Mouse (Mus musculus): ENCODE results near the gene Rpl12. TPM values are rescaled to one million over a fixed set of nuclear protein-coding genes. Genes with fewer than 3 reads are reported as not detected.

The Rpl12 gene
- total RNA-seq, 2 experiments from 2014 or later = 156 to 177 TPM

DNA sequence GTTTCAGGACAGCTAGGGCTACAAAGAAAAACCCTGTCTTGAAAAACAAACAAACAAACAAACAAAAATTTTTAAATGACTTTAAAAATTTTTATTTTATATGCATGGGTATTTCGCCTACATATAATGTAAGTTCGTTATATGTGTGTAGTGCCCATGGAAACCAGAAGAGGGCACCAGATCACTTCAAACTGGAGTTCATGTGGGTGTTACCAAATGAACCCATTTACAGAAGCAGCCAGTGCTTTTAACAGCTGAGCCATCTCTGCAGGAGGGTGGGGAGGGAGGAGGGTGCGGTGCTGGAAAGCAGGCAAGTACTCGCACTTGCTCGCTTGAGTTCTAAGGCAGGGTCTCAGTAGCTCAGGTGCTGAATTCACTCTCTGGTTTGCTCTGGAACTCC, 21.9 kb upstream of the Rpl12 start:
- DNase-seq = no peak

DNA sequence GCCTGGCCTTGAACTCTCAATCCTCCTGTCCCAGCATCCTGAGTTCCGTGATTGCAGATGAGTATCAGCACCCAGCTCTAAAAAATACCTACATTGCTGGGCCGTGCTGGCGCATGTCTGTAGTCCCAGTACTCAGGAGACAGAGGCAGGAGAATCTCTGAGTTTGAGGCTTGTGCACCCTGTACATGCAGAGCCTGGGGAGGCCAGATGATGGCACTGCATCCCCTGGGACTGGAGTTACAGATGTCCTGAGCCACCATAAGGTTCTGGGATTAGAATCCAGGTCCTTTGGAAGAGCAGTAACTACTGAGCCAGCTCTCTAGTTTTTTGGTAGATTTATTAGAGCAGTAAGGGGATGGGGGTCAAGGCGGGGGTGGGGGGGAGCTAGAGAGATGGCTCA, 20.9 kb upstream of the Rpl12 start:
- DNase-seq = no peak

DNA sequence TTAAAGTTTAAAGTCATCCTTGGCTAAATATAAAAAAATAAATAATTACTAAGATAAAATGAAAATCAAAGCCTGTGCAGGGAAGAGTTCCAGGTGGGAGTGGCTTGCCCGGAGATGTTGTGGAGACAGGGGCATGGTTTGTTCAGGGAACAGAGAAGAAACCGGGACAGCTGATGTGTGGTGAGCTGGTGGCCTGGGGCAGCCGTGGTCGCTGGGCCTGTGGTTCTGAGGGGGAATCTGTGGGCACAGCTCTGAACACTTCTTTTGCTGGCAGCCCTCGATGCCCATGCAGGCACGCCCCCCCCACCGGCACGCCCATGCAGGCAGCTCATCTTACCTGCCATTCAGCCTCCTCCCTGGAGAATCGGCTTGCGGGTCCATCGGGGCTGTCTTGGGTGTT, 13.9 kb upstream of the Rpl12 start:
- DNase-seq = no peak

DNA sequence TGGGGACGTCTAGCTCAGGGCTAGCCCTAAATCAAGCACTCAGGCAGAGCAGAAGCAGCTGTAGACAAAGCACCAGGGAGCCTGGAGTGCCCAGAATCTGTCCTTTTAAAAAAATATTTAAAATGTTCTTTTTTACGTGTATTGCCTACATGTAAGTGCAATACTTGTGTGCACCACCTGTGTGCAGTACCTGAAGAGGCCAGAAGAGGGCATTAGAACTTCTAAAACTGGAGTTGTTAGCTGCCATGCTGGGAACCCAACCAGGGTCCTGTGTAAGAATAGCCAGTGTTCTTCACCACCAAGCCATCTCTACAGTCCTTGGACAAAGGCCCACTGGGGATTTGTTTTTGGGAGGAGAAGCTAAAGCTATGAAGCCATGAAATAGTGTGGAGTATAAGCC, 6.8 kb upstream of the Rpl12 start:
- DNase-seq = no peak

DNA sequence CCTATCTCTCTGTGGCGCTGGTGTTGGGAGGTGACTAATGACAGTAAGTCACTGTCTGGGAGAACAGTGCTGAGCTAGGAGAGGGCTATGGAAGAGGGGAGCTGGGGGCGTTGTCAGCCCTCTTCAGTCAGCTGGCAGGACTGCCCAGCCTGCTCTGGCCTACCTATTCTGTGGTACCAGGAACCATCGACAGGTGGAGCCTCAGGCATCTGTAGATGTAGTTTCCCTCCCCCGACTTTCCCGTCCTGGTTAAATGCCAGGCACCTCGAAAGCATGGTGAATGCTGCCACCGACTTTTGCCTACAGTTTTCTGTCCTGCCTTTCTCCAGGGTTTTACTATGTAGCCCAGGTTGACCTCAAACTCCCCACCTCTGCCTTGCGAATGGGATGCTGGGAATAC, 4.0 kb upstream of the Rpl12 start:
- no peak for DNase-seq

DNA sequence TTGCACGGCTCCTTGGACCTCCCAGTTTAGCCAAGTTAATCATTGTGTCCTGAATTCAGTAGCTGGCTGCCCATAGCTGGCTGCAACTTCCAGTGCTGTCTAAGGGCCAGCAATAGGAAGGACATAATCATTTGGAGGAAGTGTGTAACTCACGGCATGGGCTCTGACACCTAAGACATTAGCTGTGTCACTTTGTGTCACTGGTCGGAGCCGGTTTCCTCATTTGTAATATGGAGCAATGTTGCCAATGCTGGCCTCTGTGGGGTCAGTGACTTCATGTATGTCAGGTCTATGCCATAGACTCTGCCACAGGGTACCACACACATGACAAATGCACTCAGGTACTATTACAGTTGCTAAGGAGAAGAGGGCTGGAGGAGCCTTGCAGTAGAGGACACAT, 1.1 kb upstream of the Rpl12 start:
- DNase-seq = no peak

DNA sequence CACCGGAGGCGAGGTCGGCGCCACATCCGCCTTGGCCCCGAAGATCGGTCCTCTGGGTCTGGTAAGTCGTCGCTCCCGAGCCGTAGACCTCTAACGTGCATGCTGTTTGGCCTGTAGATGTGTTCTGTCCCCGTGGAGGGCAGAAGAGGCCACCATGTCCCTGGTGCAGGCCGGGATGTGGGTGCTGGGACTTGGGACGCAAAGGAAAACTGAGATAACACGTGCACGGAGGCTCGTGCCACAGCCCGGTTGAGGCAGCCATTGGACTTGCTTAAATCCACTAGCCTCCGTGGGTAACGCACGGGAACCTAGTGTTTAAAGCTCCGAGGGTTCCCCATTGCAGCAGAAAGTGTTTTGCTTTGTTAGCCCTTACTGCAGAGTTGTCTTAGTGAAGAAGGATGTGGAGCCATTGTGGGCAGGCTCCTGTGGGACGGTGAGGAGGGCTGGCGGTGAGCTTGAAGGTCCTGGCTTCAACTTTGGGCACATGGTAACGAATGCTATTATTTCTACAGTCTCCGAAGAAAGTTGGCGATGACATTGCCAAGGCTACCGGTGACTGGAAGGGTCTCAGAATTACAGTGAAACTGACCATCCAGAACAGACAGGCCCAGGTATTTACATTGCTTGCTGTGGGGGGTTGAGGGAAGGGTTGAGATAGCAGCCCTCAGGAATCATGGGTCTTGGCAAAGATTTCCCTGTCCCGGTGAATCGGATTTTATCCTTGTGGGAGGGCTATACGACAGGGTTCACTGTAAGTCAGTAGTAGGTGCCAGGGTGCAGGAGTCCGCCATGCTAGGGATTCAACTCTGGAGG, 909 bp downstream of the Rpl12 start:
- no peak for DNase-seq

DNA sequence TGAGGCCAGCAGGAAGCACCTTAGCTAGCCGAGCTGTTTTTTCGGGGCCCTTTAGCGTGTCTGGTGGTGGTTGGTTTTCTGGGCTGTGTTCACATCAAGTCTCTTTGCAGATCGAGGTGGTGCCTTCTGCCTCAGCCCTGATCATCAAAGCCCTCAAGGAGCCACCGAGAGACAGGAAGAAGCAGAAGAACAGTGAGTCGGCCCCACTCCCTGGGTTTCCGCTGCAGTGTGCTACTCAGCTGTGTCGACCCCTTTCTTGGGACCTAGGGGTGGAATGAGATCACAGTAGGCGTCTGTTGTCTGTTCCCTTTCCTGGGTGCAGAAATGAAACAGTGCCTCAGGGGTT, 1.5 kb downstream of the Rpl12 start:
- no peak for DNase-seq

DNA sequence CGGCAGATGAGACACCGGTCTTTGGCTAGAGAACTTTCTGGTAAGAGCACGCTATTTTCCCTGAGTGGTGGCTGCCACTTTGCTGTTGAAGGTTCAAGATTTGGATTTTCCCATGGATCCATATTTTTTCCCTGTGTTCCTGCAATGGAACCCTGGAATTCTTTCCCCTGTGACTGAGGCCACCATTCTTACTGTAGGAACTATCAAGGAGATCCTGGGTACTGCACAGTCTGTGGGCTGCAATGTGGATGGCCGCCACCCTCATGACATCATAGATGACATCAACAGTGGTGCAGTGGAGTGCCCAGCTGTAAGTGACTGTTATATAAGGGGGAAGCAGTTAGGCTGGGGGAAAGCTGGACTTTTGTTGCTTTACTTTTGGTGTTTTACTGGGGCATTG, 2.2 kb downstream of the Rpl12 start:
- no peak for DNase-seq

DNA sequence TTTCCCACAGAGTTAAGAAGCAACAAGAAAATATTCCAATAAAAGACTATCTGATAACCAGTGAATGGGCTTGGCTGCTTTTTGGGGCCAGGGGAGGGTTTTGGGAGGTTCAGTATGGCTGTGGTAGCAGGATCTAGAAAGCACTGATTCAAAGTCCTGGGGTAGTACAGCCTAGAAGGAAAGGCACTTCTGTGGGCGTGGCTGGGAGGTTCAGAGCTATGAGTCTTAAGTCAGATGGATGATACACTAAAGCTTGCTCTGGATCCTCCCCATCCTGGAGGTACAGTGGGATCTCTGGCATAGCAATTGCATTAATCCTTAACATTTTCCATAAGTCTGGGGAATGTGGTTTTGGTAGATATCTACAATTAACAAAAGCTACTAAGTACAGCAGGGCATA, 2.6 kb downstream of the Rpl12 start:
- no peak for DNase-seq

DNA sequence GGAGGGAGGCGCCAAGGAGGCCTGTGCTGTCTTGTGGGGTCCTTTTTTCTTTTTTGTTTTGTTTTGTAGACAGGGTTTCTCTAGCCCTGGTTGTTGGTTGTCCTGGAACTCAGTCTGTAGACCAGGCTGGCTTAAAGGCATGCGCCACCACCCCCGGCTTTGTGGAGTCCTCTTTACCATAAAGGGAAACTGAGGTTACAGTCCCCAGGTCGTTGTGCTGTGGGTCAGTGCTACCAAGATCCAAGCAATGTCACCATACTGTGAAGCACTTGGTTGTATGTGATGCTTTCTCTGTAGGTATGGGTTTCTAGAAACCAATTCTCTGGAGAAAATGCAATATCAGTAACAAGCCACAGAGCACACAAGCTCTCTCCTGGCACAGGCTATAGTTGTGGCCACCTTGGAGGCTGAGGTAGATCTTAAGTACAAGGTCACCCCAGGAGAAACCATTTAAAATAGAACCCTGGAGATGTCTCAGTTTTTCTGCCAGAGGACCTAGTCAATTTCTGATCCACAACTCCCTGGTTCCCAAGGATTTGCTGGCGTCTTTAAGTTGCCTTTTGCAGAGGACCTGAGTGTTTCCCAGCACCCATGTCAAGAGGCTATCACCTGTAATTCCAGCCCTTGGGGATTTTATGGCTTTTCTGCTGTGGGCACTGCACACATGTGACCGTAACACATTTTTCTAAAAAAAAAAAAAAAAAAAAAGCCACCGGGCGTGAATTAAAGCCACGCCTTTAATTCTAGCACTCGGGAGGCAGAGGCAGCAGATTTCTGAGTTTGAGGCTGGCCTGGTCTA, 3.5 kb downstream of the Rpl12 start:
- no peak for DNase-seq

DNA sequence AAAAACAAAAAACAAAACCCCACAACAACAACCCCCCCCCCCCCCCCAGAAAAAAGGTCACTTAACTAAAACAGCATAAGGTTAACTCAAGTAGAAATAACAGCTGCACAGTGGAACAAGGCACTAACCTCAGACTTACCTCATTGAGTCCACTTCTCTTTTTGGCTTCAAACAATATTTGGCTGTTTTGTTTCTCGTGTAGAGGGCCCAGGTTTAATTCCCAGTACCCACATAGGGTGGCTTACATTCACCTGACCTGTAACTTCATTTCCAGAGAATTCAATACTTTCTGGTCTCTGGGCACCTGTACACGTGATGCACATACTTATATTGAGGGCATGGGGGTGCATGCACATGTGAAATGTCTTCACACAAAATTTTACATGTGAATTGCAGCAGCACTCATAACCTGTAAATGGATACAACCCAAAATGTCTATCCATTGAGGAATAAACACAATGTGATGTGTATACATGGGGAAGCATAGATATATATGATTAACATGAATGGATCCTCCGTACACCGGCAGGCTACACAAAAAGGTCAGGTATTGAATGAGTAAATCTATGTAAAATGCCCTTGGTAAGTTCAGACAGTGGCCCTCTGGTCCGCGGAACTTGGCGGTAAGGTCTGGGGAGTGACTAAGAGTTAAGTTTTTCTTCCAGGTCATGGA, 4.3 kb downstream of the Rpl12 start:
- no peak for DNase-seq

DNA sequence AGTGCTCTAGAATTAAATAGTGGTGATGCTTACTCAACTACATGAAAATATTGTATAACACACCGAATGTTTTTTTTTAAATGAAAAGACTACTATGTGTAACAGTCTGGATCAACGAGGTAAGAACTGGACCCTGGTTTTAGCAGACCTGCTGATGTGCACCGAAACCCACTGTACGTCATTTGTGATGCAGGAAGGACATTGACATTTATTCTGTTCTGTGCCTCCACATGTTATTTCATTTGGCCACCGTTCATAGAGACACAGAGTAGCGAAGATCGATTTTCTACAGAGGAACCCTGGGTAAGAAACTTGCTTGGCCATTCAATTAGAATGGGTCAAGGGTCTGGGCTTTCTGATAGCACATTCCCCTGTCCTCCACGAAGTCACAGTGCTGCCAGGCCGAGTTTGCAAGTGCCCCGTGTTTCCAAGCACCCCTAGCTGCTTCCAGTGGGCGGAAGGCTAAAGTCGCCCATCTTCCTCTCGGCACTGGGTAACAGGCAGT, 4.9 kb downstream of the Rpl12 start:
- no peak for DNase-seq

DNA sequence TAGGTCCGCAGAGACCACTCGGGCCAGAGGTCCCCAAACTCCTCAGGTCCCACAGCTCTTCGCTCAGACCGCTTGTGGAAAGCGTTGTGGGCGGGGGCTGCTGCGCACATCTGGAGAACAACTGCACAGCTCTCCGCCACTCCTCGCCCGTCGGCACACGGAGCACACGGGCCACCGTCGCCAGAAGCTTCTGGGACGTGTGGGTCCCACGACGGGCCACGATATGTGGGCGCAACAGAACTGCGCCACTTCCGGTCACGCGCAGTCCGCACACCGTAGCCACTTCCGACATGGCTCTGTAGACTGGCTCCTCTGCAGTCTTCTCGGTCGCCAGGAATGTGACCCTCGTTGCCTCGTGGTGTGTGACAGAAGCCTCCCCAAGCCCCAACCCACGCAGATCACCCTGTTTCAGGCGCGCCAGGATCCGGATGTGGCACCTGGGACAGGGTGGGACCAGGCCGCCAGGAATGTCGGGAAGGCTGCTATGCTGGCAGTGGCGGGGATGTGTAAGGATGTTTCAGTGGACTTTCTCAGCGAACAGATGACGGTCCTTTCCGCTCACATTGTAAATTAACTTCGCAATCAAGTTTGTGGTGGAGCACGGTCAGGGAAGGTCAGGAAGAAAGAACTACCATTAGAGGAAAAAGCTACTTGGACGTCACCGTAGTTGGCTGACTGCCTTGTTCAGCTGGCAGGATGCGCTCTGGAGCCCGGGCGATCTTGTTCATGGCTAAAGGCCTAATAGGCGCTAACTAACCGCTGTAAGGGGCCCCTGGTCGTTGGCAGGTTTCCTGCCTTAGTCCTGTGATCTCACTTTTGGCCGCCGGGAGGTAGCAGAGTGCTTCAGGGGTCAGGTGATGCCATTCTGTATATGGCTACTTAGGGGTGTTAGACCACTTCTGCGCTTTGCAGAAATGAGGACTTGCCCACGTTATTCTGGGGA, 5.6 kb downstream of the Rpl12 start:
- DNase-seq = peak; percentile 81

DNA sequence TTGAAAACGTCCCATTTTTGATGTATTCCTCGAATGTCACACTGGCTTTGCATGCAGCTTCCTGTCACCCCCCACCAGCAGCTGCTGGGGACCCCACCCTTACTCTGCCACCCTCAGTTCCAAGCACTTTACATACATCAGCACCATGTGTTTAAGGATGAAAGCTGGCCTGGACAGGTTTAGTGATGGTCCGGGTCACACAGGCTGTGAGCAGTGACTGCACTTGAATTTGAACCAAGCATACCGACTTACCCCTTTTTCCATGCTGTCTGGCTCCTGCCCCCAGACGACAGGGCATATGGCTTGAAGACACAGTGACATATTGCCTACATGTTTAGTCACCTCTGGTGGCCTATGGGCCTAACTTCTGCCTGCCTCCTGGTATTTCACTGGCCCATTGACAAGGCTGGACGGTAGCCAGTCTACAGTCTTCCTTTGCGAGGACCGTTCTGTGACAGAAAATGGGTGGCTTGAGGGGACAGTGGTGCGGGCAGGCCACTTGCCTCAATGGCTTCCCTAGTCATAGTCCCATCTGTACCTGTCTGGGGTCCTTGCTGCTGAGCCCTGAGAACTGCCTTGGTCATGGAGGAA, 6.8 kb downstream of the Rpl12 start:
- DNase-seq = no peak

DNA sequence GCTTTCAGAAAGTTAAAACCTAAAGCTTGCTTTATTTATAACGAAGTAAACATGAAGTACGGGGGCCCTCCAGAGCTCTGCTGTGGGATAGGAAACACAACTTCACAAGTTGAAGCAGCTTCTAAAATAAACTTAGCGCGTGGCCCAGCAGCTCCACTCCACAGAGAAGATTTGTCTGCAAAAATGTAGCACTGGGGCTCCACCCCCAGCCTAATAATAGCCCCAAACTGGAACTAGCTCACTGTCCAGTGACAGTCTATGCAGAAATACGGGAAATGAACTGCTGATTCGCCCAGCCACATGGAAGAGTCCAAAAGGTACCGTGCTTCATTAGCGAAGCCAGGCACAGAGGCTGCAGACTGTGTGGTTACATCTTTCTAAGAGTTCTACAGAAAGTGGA, 8.0 kb downstream of the Rpl12 start:
- DNase-seq = no peak

DNA sequence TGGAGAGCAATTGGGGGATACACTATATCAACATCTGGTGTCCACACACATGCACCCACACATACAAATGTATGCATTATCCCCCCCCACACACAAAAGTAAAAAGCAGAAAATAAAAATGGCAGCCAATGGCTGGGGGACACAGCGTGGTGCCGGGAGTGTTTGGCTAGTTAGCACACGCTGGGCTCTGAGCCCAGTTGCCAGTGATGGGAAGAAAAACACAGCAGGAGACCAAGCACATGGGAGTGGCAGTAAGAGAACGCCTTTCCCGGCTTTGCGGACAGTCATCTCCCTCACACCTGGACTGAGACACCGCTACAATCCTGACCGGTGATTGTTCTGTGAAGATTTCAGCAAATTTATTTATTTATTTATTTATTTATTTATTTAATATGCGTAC, 9.9 kb downstream of the Rpl12 start:
- DNase-seq = no peak

DNA sequence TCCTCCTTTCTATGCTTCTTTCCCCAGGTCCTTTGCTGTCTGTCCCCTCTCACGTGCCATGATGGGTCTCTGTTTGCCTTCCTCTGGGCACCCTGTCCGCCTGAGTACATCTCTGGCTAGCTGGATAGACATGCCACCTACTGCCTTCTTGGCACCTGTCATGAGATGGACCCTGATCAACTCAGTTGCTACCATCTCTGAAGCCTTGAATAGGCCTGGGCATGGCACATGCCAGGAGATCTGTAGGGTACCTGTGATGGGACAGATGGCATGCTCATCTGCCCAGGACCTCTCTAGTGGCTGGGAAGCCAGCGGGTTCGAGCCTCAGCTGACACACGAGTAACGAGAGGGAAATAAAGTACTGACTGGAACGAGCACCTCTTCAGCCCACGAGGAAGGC, 12.9 kb downstream of the Rpl12 start:
- no peak for DNase-seq

DNA sequence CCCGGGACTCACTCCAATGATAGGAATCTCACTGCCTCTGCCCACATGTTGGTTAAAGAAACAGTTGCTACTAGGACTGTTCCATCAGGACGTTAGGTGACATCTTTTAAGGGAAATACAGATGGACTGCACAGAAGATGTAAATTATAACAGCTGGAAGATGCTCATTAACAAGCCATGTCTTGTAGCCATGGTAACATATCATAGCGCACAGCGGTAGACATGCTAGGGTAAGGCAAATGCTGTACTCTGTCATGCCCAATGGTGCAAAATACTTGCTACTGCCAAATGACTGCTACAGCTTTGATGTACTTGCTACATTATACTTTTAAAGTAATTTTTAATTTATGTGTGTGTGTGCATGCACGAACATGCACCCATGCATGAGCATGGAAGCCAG, 15.8 kb downstream of the Rpl12 start:
- DNase-seq = no peak

DNA sequence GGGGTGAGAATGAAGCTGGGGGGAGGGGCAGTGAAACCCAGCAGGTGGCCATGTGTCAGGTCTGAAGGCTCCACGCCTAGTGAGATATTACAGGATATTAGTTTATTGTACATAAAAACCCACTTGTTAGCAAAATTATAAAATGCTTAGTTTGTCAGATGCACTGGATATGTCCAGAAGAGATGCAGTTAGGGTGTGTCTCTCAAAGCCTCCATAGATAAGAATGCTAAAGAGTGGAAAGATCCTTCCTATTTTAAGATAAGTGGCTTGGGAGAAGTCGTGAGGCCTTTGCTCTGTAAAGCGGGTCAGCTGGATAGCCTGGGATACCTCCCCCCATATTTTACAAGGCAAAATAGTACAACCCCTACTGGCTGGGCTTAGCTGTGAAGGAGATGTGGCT, 17.3 kb downstream of the Rpl12 start:
- no peak for DNase-seq

DNA sequence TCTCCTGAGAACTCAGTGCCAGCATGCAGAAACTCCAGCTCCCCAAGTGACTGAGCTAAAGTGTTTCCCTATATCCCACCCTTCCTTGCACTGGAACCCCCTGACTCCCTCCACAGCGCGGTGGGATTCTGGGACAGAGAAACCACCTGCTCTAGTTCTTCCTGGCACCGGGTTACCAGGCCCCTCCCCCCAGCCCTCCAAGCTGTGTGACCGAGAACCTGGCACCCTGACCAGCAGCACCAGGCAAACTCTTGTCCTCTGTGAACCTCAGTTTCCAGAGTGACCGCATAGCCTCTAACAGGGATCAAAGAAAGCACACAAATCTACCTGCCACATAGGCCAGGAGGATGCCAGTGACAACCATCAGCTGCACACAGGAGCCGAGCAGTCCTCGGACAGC, 18.3 kb downstream of the Rpl12 start:
- DNase-seq = no peak

DNA sequence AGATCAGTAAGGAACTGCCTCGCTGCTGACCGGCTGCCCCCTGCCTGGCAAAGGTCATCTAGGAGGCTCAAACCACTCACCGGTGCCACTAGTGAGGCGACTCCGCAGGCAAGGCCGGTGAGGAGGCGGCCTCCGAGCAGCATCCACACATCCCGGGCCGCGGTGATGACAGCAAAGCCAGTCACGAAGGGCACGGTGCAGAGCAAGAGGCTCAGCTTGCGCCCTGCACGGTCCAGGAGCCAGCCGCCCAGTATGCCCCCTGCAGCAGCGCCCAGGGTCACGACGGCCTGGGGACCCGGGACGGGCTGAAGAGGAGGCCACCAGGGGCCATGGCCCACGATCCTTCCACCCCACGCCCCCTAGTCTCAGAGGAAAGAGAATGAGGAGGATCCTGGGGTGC, 19.9 kb downstream of the Rpl12 start:
- DNase-seq = peak; percentile 28
